Comparison of ENCODE assay signal across 17 mouse cellular contexts in genomic region chr1:175988448-175988847, GRCm38 (mm10). TPM values are rescaled to one million over a fixed set of nuclear protein-coding genes. Genes with fewer than 3 reads are reported as not detected.
DNase-seq lines count a peak whose midpoint lies in the region; ATAC-seq lines count a peak whose summit lies in the region.
"Had no signal": no experiment of that assay in that cellular context is flagged by ENCODE, and none has a peak within 500 bp of the region (broad histone marks: within the 10 kb centered on the region; RNA-seq: fewer than 3 reads in every experiment).

No protein-coding gene starts in this region.

- H3K27me3 ChIP-seq in kidney, embryonic 16.5 days (ENCODE audit: insufficient read depth, low read length) = no peaks in the 10 kb centered on the region
- H3K27me3 ChIP-seq in lung, embryonic 16.5 days (ENCODE audit: control insufficient read depth, insufficient read depth, low read depth, low read length) = no peaks in the 10 kb centered on the region
- H3K27me3 ChIP-seq: forebrain, embryonic 15.5 days; heart, embryonic 15.5 days; hindbrain, embryonic 13.5 days had no signal

- H3K9me3 ChIP-seq in kidney, embryonic 16.5 days (ENCODE audit: low read length) = no peaks in the 10 kb centered on the region
- no peaks in the 10 kb centered on the region for H3K9me3 ChIP-seq in lung, embryonic 16.5 days (ENCODE audit: control insufficient read depth, low read length)
- H3K9me3 ChIP-seq: forebrain, embryonic 15.5 days; heart, embryonic 15.5 days; hindbrain, embryonic 13.5 days had no signal

- 91% methylated on average over 5 of the region's 5 CpGs for WGBS in kidney, embryonic 16.5 days
- 79% methylated on average over 5 of the region's 5 CpGs for WGBS in lung, embryonic 16.5 days

- H3K9ac ChIP-seq in kidney, embryonic 16.5 days (replicated peaks; ENCODE audit: low read length) = no peak overlapping the region
- no peak overlapping the region for H3K9ac ChIP-seq in lung, embryonic 16.5 days (ENCODE audit: low read length)
- H3K9ac ChIP-seq: forebrain, embryonic 15.5 days; heart, embryonic 15.5 days; hindbrain, embryonic 13.5 days had no signal

- 0 out of 2 replicates have a peak overlapping the region, but pooled peaks have one; percentile 5 for H3K27ac ChIP-seq in kidney, embryonic 16.5 days (ENCODE audit: low read length)
- H3K27ac ChIP-seq in lung, embryonic 16.5 days (ENCODE audit: low read length) = peak overlapping the region; percentile 69
- H3K27ac ChIP-seq: forebrain, embryonic 15.5 days; heart, embryonic 15.5 days; hindbrain, embryonic 13.5 days; hindbrain, postnatal 0 days had no signal

- no peak for ATAC-seq in kidney, embryonic 16.5 days (ENCODE audit: low FRiP score, low TSS enrichment)
- peak; percentile 32; the same call in 1 of the 2 replicates for ATAC-seq in lung, embryonic 16.5 days (ENCODE audit: low read depth)
- ATAC-seq: forebrain, embryonic 15.5 days; hindbrain, postnatal 0 days had no signal

- no peak overlapping the region for H3K4me2 ChIP-seq in kidney, embryonic 16.5 days (replicated peaks; ENCODE audit: low read depth, low read length)
- no peak overlapping the region for H3K4me2 ChIP-seq in lung, embryonic 16.5 days (ENCODE audit: low read depth, low read length)
- H3K4me2 ChIP-seq: forebrain, embryonic 15.5 days; heart, embryonic 11.5 days; heart, embryonic 15.5 days; hindbrain, embryonic 13.5 days had no signal

- no peaks in the 10 kb centered on the region for H3K4me1 ChIP-seq in kidney, embryonic 16.5 days (ENCODE audit: insufficient read depth, low read length)
- H3K4me1 ChIP-seq in lung, embryonic 16.5 days (replicated peaks; ENCODE audit: control insufficient read depth, insufficient read depth, low read length) = peaks cover 4% of the 10 kb centered on the region; the same call in 1 of the 2 replicates
- H3K4me1 ChIP-seq: forebrain, embryonic 15.5 days; heart, embryonic 15.5 days; hindbrain, embryonic 13.5 days had no signal

- no peak overlapping the region for H3K4me3 ChIP-seq in kidney, embryonic 16.5 days (ENCODE audit: low read length)
- H3K4me3 ChIP-seq in lung, embryonic 16.5 days (ENCODE audit: low read length) = no peak overlapping the region
- H3K4me3 ChIP-seq: forebrain, embryonic 15.5 days; heart, embryonic 15.5 days; hindbrain, embryonic 13.5 days had no signal

- DNase-seq in cerebellum, postnatal 25 days = peak; percentile 45 to 47
- DNase-seq in cerebellum, adult 9-10 months = no peak
- no peak for DNase-seq in kidney, adult 18-20 months
- DNase-seq in lung, postnatal 25 days (ENCODE audit: low spot score) = no peak
- DNase-seq: adrenal gland, adult 2 months; adrenal gland, postnatal 25 days; cerebellum, adult 11 months; gastrocnemius, postnatal 36 days; heart, adult 11 months; heart, postnatal 14 days had no signal

- no peaks in the 10 kb centered on the region for H3K36me3 ChIP-seq in kidney, embryonic 16.5 days (ENCODE audit: insufficient read depth, low read length)
- H3K36me3 ChIP-seq in lung, embryonic 16.5 days (ENCODE audit: control insufficient read depth, insufficient read depth, low read length) = no peaks in the 10 kb centered on the region
- H3K36me3 ChIP-seq: forebrain, embryonic 15.5 days; heart, embryonic 15.5 days had no signal

RNA-seq across cellular contexts. Expression of gene Rbm8a2, which starts 9.5 kb away (rescaled TPM):
- 0.35 and 1.5 TPM in 2 replicates for polyA plus RNA-seq in kidney, embryonic 16.5 days (2015; fragmentation: Nextera tagmentation; extraction: Ambion mirVana)
- polyA plus RNA-seq in lung, embryonic 16.5 days (2015; fragmentation: Nextera tagmentation; extraction: Ambion mirVana) = 0.45 and 1.1 TPM in 2 replicates
- polyA plus RNA-seq: adrenal gland, adult 2 months had no signal

Comparison
In these comparisons a context has a peak if more than half of its experiments do, and no peak if none do; other contexts are left out.
1. DNase-seq: peak in cerebellum, postnatal 25 days (2 of 2); none in cerebellum, adult 9-10 months (single experiment), kidney, adult 18-20 months (single experiment) and lung, postnatal 25 days (single experiment).